Mouse (Mus musculus) mouse embryonic stem cell (cell line): ENCODE data around the gene Srsf10.

Experiments
- in situ Hi-C, 2 experiments: fragments of 300-500 bp; cut with MboI; formaldehyde crosslinking; loops; 1 replicate in 1 of 2; 3 replicates in 1 of 2; pipeline ENCODE4 v1.14.3; 2019 to 2020; ENCODE audit warnings: low sequenced_read_pairs in 2 of 2, low pct_unique_long_range_greater_than_20kb in 1 of 2, mixed read lengths in 1 of 2; ENCODE audit not compliant: unreplicated experiment in 1 of 2

Srsf10 gene

DNA sequence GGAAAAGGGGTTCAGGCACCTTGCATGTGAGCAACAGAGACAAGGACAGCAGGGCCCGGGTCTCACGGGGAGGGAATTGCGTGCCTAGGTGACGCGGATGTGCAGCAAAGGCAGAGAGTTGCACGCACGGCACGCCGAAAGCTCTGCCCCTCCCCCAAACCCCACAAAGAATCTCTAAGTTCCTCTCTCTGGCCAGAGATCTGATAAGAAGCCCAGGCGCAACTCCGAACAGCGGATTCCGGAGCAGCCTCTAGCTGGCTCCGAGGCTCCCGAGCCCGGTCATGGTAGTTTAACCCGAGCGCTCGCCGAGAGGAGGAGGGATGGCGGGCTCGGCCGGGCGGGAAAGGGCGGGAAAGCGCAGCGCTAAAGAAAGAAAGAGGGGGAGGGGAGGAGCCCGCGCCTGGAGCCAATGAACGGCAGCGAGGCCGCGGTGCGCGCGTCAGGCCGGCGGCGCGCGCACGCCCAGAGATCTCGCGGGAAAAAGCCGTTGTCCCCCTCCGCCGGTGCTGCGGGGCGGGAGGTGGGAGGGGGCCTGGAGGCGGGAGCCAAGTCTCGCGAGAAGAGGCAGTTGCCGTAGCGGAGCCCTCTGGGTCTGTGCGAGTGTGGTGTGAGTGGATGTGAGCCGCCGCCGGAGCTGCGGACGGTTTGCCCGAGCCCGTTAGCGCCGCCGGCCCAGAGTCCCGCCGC lies at the start of gene Srsf10:
Srsf10 (plus strand) TSS at position 212 of the 687 bp plus-strand sequence.
- in situ Hi-C loops = no loop called here

DNA sequence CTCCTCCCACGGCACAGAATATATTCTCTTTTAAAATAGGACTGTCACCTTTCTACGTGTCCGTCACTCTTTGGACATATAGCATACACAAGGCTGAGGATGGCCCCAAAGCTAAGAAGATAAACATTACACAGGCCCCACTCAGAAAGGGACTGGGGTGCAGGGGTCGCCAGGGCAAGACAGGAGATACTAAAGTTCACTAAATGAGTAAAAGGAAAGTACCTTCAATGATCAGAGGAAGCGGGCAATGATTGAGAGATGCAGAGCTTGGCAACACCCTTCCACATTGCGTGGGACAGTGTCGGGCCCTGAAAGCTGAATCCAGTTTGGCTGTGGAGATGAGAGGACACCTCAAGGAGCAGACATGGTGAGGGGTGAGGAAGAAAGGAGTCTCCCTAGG lies 40.7 kb upstream of the Srsf10 start:
- in situ Hi-C loops = loop anchor here in 1 of 2 experiments (10.0 kb wide), 1 partner anchor 130 kb away; the partner anchor contains the start of gene Hmgcl

DNA sequence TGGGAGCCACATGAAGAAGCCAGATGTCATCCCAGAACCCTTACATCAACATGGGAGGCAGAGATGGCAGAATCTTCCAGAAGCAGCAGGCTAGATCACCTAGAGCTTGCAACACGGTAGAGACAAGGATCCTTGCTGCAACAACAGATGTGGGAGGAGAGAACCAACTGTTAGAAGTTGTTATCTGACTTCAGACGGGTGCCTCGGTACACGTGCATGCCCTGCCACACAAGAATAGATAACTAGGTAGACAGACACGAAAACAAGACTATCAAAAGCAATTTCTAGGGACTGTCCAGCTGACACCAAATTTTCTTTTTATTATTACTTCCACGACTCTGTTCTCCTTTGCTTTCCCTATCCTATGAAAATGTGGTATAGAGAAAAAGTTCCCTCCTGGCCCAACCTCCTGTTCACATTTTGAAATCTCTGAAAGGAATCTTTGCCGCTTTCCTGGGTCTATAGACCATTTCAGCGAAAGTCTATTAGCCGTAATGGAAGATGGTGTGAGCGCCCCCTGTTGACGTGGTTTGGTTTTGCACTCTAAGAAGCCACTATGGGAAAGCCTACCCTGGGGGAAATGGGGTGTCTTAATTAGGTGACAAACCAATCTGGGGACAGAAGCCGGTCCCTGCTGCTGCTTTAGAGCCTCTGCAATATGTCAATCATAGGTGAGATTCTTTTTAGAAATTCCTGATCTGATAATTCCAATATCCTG lies 38.5 kb upstream of the Srsf10 start:
- in situ Hi-C loops = loop anchor here in 1 of 2 experiments (10.0 kb wide), 1 partner anchor 128 kb away; the partner anchor contains the start of gene Hmgcl

DNA sequence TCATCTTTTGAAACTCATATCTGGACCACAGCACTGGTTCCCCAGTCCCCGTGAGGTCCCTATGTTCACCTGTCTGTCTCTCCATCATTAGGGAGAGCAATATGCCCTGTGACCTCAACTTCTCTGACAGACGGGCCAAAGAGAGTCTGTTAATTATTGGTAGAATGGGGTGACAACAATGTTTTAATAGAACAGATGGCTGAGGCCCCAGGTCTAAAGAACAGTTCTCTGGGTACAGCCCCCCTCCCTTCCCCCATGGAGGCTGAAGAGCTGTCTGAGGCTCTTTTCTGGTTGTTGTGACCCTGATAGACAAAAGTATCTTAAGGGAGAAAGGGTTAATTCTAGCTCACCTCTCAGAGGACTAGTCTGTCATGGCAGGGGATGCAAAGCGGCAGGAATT lies 37.2 kb upstream of the Srsf10 start:
- in situ Hi-C loops = loop anchor here in 1 of 2 experiments (10.0 kb wide), 1 partner anchor 126 kb away; the partner anchor contains the start of gene Hmgcl

DNA sequence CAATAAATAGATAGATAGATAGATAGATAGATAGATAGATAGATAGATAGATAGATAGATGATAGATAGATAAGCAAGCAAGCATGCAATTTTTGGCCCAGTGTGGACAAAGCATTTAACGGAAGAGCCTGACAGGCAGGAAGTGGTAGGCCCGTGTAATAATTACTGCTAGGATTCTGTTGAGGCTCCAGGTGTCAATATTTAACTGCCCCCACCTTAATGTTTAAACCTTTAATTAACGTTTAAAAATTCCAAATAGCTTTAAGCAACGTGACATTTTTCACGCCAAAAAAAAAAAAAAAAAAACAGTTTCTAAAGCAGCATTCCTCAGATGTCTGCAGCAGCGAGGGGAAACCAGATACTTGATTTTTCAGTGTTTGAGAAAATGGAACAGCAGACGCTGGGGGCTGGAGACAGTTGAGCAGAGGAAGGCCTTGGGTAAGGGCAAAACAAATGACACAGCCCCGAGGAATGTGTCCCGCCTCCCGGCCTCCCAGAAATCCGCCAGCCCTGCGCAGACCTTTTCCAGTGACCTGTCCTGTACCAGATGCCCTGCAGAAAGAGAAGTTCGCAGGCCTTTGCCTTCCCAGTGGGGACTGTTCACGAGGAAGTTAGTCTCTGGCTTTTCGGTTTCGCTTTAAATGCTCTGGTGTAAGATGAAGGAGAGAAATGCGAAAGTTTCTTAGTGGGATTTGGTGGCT lies 35.6 kb upstream of the Srsf10 start:
- in situ Hi-C loops = loop anchor here in 1 of 2 experiments (10.0 kb wide), 1 partner anchor 125 kb away; the partner anchor contains the start of gene Hmgcl

DNA sequence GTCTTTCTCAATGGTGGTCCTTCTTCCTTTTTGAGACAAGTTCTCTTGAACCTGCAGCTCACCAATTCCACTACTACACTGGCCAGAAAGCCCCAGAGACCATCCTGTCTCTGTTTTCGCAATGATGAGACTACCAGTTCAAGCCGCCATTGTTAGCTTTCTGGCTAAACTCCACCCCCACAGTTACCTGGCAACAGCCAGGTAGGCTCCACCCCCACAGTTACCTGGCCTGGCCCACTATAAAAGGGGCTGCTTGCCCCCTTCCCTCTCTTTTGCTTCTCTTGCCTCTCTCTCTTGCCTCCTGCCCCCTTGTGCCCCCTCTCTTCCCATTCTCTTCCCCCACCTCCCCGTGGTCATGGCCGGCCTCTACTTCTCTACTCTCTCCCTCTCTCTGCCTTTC lies 33.8 kb upstream of the Srsf10 start:
- in situ Hi-C loops = no loop called here

DNA sequence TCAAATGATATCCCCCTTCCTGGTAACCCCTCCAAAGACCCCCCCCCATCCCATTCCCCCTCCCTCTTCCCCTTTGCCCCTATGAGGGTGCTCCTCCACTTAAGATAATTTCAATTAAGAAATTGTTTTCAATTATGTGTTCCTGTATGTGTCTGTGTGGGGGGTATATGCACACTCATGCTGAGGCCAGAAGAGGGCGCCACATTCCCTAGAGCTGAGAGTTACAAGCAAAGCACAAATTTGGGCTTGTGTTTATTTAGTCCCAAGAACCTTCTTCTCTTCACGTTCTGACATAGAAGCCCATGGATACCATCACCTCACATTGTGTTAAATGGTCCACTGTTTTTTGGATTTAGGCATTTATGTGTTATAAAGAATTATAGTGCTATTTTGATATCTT lies 32.2 kb upstream of the Srsf10 start:
- in situ Hi-C loops = no loop called here

DNA sequence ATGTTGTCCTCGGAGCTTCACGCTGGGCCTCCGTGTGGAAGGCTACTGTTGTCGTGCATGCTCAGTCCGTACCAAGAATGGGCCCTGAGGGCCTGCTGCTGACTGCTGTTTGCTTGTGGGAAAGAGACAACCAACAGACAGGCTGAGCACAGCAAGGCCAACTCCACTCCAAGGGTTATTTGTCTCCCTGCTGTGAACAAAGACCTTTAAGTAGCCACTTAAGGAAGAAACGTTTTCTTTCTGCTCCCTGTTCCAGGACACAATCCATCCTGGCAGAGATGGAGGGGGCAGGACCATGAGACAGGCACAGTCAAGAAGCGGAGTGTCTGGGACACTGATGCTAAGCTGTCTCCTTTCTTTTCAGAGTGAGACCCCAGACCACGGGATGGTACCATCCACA lies 31.3 kb upstream of the Srsf10 start:
- in situ Hi-C loops = no loop called here

DNA sequence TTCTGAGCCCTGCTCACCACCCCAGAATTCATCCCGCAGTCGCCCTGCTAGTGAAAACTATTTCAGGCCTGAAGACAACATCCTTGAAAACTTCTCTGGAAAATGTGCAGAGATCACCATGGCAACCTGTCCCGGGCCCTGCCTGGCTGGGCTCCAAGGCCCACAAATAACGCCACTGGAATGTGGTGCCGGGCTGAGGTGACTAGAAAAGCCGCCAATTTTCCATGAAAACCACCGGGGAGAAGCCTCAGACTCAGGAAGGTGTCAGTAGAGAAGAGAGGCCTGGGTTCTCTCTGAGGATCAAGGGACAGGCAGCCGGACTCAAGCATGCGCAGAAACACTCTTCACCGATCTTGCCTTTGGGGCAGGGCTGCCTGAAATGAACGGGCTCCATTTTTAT lies 27.1 kb upstream of the Srsf10 start:
- in situ Hi-C loops = no loop called here

DNA sequence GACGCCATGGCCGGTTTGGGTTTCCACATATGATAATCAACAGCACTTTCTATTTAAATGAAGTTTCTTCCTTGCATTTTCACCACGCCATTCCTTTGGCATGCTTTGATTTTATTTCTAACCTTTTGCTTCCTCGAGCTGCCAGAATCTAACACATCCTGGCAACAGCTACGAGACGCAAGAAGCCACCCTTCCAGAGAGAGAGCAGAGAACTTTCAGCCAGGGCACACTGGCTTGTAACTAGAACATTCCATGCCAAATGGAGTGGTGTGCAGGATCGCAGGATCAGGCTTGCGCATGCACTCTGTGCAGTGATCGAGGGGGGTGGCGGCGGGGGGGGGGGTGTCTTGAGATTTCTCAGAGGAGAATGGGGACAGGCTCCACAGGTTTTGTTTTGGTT lies 23.5 kb upstream of the Srsf10 start:
- in situ Hi-C loops = no loop called here

DNA sequence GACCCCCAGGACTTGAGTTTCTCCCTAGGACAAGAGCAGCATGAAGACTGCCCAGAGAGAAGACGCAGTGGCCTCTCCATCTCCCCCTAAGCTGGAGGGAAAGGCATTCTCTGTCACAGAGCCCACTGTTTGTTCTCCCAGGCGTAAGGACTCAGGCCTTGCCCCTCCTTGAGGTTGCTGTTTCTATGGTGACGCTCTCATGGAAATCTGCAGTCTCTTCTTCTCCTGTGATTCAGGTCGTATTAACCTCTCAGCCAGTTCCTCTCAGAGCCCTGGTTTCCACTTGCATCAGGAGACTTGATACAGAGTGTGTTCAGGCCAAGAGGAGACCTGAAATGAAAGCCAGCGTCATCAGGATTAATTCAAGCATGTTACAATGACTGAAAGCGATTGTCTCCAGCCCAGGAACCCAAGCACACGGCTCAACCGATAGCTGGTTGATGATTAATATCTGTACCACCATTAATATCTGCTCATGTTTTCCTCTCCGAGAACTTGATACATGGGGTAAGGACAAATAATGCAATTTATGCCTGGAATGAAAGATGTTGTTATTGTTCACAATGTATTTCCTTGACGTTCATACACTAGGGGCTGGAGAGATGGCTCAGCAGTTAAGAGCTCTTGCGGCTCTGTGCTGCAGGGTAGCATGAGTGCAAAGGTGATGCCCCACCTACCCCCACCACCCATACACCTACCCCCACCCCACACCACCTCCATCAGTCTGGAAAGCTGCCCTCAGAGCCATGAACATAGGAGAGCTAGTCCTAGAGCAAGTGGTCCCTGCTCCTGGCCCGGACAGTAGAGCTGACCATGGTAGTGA lies 22.0 kb upstream of the Srsf10 start:
- in situ Hi-C loops = no loop called here

DNA sequence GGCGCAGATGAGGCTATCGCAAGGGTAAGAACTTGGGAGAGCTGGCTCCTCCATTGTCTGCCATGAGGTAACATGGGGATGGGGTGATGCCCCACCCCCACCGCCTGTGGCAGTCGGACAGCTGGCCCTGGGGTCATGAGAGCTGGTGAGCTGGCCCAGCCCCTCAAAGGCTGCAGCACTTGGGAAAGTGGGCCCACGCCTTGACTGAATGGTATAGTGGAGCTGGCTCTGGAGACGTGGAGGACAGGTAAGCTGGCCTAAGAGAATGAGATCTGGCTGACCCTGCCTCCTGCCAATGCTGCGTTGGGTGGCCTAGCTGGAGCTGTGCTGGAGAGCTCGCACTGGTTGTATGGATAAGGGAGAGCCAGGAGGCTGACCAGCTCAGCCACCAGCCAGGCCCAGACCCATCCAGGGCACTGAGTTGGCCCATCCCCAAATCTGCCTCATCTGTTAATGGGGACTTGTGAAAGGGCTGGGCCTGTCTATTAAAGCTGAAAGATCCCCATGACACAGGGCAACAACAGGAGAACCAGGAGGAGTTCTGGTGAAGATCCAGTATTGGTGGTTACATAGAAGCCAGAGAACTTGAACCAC lies 21.3 kb upstream of the Srsf10 start:
- in situ Hi-C loops = no loop called here

DNA sequence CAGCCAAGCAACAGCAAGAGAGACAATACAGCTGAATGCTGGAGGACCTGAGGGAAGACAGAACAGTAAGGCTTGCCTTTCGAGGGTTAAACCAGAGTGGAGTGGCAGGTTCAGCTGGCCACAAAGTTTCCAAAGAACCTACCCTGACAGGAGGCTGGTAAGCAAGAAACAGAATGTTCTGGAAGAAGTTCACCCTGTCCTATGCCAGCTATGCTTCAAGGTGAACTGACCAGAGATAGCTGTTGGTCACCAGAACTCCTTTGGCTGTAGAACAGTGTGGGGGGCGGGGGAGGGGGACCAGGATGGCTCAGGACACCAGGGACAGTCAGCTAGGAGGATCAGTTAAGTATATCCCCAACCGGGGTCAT lies 16.6 kb upstream of the Srsf10 start:
- in situ Hi-C loops = no loop called here

DNA sequence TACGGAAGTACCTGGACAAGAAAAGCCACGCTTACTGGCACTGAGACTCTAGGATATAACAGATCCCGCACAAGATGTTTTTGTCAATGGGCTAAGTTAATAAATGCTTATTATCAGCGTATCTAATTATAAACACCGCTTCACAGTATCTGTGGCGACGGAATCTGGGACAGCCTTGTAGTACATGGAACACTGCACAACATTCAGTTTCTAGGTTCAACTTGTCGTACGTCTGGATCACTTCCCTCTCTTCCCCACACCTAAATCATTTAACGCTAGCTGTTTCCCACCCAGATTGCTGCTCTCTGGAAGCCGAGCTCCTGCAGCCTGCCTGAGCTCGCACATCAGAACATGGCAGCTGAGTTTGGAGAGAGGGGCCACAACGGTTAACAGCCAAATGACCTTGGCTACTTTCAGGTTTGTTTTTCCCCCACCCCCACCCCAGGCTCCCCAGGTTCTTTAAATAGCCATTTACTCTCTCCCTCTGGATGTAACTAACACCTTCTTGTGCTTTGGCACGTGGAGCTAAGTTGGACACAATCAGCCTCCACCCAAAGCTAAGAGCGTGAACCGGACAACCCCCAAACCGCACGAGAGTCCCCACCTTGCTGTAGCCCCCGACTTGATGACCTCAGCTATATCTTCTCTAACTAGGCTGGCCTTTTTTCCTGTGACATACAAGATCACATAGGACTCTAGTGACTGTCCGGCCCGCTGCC lies 16.1 kb upstream of the Srsf10 start:
- in situ Hi-C loops = no loop called here

DNA sequence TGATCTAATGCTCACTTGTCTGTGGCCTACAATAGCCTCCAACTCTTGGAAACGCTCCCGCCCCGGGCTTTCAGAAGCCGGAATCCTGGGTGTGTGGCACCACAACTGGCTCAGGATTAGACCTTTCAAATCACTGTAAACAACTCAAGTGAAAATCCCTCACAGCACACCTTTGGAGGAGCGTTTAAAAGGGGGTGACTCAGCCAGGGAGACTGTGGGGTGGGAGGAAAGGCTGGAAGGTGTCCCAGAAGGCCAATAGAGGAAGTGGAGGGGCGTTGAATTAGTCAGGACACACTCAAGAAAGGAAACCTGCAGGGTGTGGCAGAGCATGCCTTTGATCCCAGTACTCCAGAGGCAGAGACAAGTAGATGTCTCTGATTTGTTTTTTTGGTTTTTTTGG lies 11.1 kb upstream of the Srsf10 start:
- in situ Hi-C loops = no loop called here

DNA sequence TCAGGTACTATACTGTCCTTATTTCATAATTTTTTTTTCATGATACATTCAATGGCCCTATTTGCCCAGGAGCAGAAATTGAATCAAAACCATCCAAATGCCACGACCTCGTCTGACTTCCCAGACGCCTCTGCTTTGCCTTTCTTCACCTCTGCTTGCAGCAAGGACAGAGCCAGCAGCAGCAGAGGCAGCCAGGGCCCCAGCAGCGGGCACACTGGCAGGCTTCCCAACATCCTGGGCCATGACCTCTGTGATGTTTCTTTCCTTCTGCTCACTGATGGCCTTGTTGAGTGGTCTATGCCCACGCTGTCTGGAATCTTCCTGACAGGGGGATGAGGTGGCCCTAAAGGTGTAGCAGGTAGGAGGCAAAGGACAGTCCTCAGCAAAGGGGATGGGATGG lies 8.0 kb upstream of the Srsf10 start:
- in situ Hi-C loops = no loop called here

DNA sequence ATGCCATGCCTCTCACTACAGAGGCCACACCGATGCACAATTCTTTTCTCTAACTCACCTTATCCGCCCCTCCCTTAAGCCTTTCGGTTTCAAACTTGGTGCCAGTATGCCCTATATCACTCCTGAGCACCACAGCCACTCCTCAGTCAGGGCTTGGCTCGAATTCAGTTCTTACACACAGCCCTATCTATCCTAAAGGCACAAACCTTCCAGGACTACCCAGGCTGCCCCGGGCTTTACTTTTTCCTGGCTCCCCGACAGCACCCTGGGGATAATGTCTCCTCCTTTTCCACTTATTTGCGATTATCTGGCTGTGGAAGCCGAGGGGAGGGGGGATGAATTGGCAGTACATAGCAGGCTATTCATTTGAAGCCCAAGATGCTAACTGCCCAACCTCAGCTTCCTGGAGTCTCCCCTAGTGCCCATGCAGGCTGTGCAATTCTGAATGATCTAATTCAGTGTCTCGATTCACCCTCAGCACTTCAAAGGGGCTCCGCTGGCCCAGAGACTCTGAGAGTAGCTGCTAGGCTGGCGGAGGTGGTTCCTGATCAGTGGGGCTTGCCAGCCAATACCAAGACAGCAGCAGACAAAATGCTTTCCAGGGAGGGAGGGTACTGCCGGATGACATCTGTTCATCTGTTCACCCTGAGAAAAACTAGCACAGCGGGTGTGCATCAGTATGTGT lies 5.0 kb upstream of the Srsf10 start:
- in situ Hi-C loops = no loop called here
